ENCODE assay signal across 9 mouse cellular contexts in the genomic region with DNA sequence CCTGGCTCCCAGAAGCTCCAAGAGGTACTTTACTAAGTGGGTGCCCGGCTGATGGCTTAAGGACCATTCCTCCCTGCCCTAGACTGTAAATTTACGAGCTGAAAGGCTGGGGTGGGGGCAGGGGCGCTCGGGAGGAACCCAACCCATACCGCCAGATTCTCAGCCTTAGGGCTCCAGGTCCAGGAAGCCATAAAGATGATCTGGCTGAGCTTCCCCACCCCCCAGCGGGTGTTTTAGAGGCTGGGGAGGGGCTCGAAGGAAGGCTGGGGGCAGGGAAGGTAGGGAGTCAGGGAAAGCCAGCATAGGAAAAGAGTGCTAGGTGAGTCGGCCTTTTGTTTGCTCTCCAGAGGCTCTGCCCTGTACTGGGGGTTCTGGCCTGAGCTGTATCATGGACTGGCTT. TPM values are rescaled to one million over a fixed set of nuclear protein-coding genes. Genes with fewer than 3 reads are reported as not detected.
DNase-seq lines count a peak whose midpoint lies in the region; ATAC-seq lines count a peak whose summit lies in the region.
"Had no signal": no experiment of that assay in that cellular context is flagged by ENCODE, and none has a peak within 500 bp of the region (broad histone marks: within the 10 kb centered on the region; RNA-seq: fewer than 3 reads in every experiment).

No protein-coding gene starts in this region.

- peak overlapping the region; percentile 76 for H3K9ac ChIP-seq in heart, embryonic 12.5 days
- no peak overlapping the region for H3K9ac ChIP-seq in liver, embryonic 12.5 days
- H3K9ac ChIP-seq in limb, embryonic 12.5 days (replicated peaks), result peak overlapping the region; percentile 52

- H3K4me1 ChIP-seq in heart, embryonic 12.5 days (replicated peaks), result peaks cover 99% of the 10 kb centered on the region
- peaks cover 51% of the 10 kb centered on the region for H3K4me1 ChIP-seq in liver, embryonic 12.5 days
- peaks cover 98% of the 10 kb centered on the region for H3K4me1 ChIP-seq in limb, embryonic 12.5 days (replicated peaks)

- no peak for ATAC-seq in heart, embryonic 12.5 days (ENCODE audit: insufficient number of reproducible peaks, low FRiP score)
- no peak for ATAC-seq in liver, embryonic 12.5 days
- no peak for ATAC-seq in limb, embryonic 12.5 days (ENCODE audit: insufficient number of reproducible peaks, insufficient read depth, low FRiP score, low TSS enrichment, low read depth)

- 0 out of 2 replicates have a peak overlapping the region, but pooled peaks have one; percentile 12 for H3K4me3 ChIP-seq in heart, embryonic 12.5 days
- H3K4me3 ChIP-seq in liver, embryonic 12.5 days, result no peak overlapping the region
- H3K4me3 ChIP-seq in limb, embryonic 12.5 days (replicated peaks), result no peak overlapping the region

- no peaks in the 10 kb centered on the region for H3K27me3 ChIP-seq in heart, embryonic 12.5 days (replicated peaks)
- peaks cover 68% of the 10 kb centered on the region for H3K27me3 ChIP-seq in liver, embryonic 12.5 days (replicated peaks)
- H3K27me3 ChIP-seq in limb, embryonic 12.5 days, result no peaks in the 10 kb centered on the region

- peak overlapping the region; percentile 62 for H3K4me2 ChIP-seq in heart, embryonic 12.5 days
- H3K4me2 ChIP-seq in liver, embryonic 12.5 days, result no peak overlapping the region
- H3K4me2 ChIP-seq in limb, embryonic 12.5 days, result peak overlapping the region; percentile 49

- H3K27ac ChIP-seq in heart, embryonic 12.5 days (ENCODE audit: poor library complexity, severe bottlenecking), result peak overlapping the region; percentile 100
- peak overlapping the region; percentile 71; the same call in 1 of the 2 replicates for H3K27ac ChIP-seq in liver, embryonic 12.5 days
- peak overlapping the region; percentile 97 for H3K27ac ChIP-seq in limb, embryonic 12.5 days

- DNase-seq in heart, postnatal 36 days, result no peak
- DNase-seq in liver, result no peak
- DNase-seq in R1 (ENCODE audit: low read depth, low spot score), result peak; percentile 70
- no peak for DNase-seq in thymus, postnatal 36 days
- DNase-seq in urinary bladder, postnatal 4 days (ENCODE audit: low spot score in 2 of 2), result no peak
- DNase-seq: thymus, adult 18-20 months had no signal

- 5% methylated on average over 8 of the region's 8 CpGs for WGBS in heart, embryonic 12.5 days
- 2% methylated on average over 8 of the region's 8 CpGs for WGBS in liver, embryonic 12.5 days (ENCODE audit: insufficient replicate concordance)
- 3% methylated on average over 8 of the region's 8 CpGs for WGBS in limb, embryonic 12.5 days

- no peaks in the 10 kb centered on the region for H3K36me3 ChIP-seq in heart, embryonic 12.5 days
- H3K36me3 ChIP-seq in liver, embryonic 12.5 days, result no peaks in the 10 kb centered on the region
- H3K36me3 ChIP-seq in limb, embryonic 12.5 days, result no peaks in the 10 kb centered on the region

- no peaks in the 10 kb centered on the region for H3K9me3 ChIP-seq in heart, embryonic 12.5 days (replicated peaks)
- H3K9me3 ChIP-seq in liver, embryonic 12.5 days (replicated peaks), result no peaks in the 10 kb centered on the region
- no peaks in the 10 kb centered on the region for H3K9me3 ChIP-seq in limb, embryonic 12.5 days

- intact Hi-C loops in heart, postnatal 36 days (cut with DNase I), result no loop called here

RNA-seq across cellular contexts. Expression of gene Unc5b, which starts 17.8 kb away (rescaled TPM):
- 18.4 and 18.7 TPM in 2 replicates for polyA plus RNA-seq in heart, embryonic 12.5 days (2016; fragmentation: Nextera tagmentation; extraction: Ambion mirVana)
- total RNA-seq in heart, postnatal 36 days (2021), result 10 to 100 TPM; 14.5 to 14.7 TPM
- polyA plus RNA-seq in liver, embryonic 12.5 days (2016; fragmentation: Nextera tagmentation; extraction: Ambion mirVana), result 1.3 and 1.4 TPM in 2 replicates
- polyA plus RNA-seq in limb, embryonic 12.5 days (2016; fragmentation: Nextera tagmentation; extraction: Ambion mirVana), result 12.7 and 13.5 TPM in 2 replicates
